Mouse (Mus musculus): ENCODE measurements around the gene Ptgfrn. TPM values are rescaled to one million over a fixed set of nuclear protein-coding genes. Genes with fewer than 3 reads are reported as not detected.
A peak's percentile ranks its signal among the peaks of the same experiment; 100 is the strongest.

Ptgfrn gene
- total RNA-seq (2021) = 10 to 100 TPM; 47.6 to 53.9 TPM
- long read RNA-seq, experiment 1, full-length matches to known transcripts = 7 of 17 reads
- long read RNA-seq, experiment 1, partial matches to known transcripts = 1 of 17 reads
- long read RNA-seq, experiment 1, other reads (novel, unspliced or antisense) = 9 of 17 reads
- long read RNA-seq, experiment 2, full-length matches to known transcripts = 4 of 6 reads
- long read RNA-seq, experiment 2, partial matches to known transcripts = 1 of 6 reads
- long read RNA-seq, experiment 2, other reads (novel, unspliced or antisense) = 1 of 6 reads

- DNase-seq = peak; percentile 79 to 86
Observed at GRCm38 (mm10) chr3:101110043-101110837, at the start of gene Ptgfrn. TSS of gene Ptgfrn (minus strand) at chr3:101110278.

DNA sequence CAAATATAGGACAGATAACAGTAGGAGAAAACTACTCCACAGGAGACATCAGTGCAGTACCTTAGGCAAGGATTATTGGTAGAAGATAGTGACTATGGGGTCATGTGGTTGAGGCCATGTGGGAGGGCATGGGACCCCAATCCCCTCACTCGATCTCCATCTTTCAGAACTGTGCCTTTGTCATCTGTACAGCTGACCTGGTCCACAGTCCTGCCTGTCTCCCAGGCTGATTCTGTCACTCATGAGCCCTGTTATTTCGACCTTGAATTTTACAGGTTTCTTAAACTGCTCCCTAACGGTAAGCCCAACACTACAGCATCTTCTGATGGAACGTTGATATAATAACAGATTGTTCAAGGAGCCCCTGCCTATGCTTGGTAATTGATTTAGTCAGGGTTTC is 49.6 kb upstream of the Ptgfrn start:
- no peak for DNase-seq

- DNase-seq = no peak
Observed at GRCm38 (mm10) chr3:101154067-101154466, 44.0 kb upstream of the Ptgfrn start.

- no peak for DNase-seq
Observed at GRCm38 (mm10) chr3:101153341-101153740, 43.3 kb upstream of the Ptgfrn start.

GRCm38 (mm10) chr3:101146126-101146772 is 36.2 kb upstream of the Ptgfrn start:
- no peak for DNase-seq

- DNase-seq = peak; percentile 47 to 58
Observed at GRCm38 (mm10) chr3:101145292-101146046, 35.4 kb upstream of the Ptgfrn start.

GRCm38 (mm10) chr3:101144366-101144948 is 34.4 kb upstream of the Ptgfrn start:
- no peak for DNase-seq

DNA sequence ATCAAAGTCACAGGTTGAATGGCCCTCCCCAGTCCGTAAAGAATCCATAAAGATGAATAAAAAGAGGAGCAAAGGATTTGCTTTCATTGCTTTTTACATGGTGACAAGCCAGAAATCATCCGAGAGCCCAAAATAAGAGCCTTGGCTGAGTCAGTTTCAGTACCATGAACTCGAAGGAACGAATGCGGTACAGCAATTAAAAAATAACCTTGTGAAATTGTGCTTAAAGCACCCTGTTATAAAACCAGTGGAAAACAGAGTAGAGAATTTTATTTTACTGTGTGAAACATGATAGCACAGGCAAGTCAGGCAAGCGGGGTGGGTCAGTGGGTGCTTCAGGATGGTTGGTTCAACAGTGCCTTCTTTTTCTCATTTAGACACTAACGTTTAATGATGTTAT is 33.4 kb upstream of the Ptgfrn start:
- DNase-seq = no peak

- peak; percentile 22 to 53 for DNase-seq
Observed at GRCm38 (mm10) chr3:101141864-101142263, 31.8 kb upstream of the Ptgfrn start.

- no peak for DNase-seq
Observed at GRCm38 (mm10) chr3:101139958-101140357, 29.9 kb upstream of the Ptgfrn start.

DNA sequence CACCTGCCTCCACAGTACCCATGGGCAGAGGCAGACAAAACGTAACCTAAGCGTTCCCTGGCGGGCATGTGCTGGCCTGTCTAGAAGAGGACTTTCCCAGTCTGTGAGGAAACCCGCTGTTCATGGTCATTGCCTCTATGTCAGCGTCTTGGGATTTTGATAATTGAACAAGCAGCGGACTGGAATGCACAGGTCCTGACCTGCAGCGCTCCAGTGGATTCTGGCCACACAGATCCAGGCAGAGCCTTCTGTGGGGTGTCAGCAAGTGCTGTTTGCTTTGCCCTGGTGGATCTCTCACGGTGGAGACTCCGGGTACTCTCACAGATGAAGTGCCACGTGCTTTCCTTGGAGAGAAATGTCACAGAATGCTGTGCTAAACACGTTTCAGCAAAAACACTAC is 26.4 kb upstream of the Ptgfrn start:
- DNase-seq = no peak

DNA sequence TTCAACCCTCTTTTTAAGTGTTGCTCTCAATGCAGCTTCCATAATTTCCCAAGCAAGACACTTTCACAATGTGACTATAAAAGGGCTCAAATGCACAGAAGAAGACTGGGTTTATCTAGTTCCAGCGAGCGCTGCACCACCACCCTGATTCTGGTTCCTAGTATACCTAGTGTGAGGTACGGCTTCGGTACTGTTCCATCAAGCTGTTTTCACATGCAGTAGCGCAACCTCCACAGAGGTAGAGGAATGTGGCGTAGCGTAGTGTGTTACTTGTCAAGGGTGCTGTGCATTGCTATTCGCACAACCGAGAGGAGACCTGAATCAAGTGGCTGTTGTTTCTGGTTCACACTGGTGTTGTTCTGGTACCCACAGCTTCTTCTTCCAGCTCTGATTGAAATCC is 24.8 kb upstream of the Ptgfrn start:
- DNase-seq = no peak

GRCm38 (mm10) chr3:101132981-101133380 is 22.9 kb upstream of the Ptgfrn start:
- DNase-seq = no peak

- no peak for DNase-seq
Observed at GRCm38 (mm10) chr3:101131772-101132171, 21.7 kb upstream of the Ptgfrn start.

- peak; percentile 33 to 59 for DNase-seq
Observed at GRCm38 (mm10) chr3:101130526-101130925, 20.4 kb upstream of the Ptgfrn start.

- DNase-seq = no peak
Observed at GRCm38 (mm10) chr3:101129620-101130019, 19.5 kb upstream of the Ptgfrn start.

DNA sequence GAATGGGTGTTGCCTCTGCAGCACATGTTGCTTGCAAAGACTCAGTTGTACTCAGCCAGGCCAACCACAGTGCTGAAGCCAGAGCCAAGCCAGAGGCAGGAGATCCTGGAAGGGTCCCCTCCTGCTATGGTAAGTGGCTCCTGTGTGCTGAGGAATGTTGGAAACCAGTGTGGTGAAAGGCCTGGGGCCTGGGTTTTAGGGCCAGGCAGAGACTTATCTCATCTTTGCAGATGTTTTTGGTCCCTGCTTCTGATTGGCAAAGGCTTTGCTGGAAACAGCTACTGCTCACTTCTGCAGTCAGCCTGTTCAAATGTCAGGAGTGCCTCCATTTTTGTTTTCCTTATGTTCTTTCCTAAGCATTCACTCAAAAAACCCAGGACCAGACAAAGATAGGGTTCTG is 19.0 kb upstream of the Ptgfrn start:
- DNase-seq = no peak

- DNase-seq = no peak
Observed at GRCm38 (mm10) chr3:101127766-101128165, 17.7 kb upstream of the Ptgfrn start.

- no peak for DNase-seq
Observed at GRCm38 (mm10) chr3:101124716-101125115, 14.6 kb upstream of the Ptgfrn start.

DNA sequence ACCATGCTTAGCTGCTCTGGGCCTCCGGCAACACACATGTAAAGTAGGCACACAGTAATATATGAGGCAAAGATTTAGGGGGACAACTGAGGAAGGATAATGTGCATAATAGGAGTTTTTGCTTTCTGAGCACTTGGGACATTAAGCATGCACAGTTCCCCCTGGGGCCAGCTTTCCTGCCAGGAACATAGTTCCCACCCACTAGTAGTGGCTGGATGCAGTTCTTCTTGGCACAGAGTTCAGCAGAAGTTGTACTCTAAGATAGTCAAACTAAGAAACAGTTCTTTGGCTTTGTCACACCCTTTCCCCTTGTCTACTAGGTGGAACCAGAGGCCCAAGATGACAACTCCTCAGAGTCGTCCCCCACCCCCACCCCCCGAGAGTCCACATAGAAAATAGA is 12.4 kb upstream of the Ptgfrn start:
- DNase-seq = no peak

- no peak for DNase-seq
Observed at GRCm38 (mm10) chr3:101117774-101118173, 7.7 kb upstream of the Ptgfrn start.

GRCm38 (mm10) chr3:101117386-101117749 is 7.3 kb upstream of the Ptgfrn start:
- DNase-seq = no peak
